Mouse (Mus musculus) cerebellum, adult 18-20 months (tissue): ENCODE measurements around the gene Rln1.

Source experiments
- DNase-seq, 2 experiments: peaks; one replicate each; pipeline ENCODE4 v3.0.0; 2021

The Rln1 gene

GRCm38 (mm10) chr19:29291532-29291931 lies 42.9 kb downstream of the Rln1 start:
- DNase-seq, result no peak

GRCm38 (mm10) chr19:29287863-29288262 lies 46.6 kb downstream of the Rln1 start:
- no peak for DNase-seq

- no peak for DNase-seq
Observed at GRCm38 (mm10) chr19:29285451-29285869, 49.0 kb downstream of the Rln1 start.
